Mouse (Mus musculus) spleen, embryonic (tissue): ENCODE measurements around the gene Kti12.

Source experiments
- CTCF ChIA-PET: fragments of 350-600 bp; sonication (Branson Sonifier 250); formaldehyde crosslinking; loops from one replicate; lab custom pipeline; 2022; lab: Charles Lee

Kti12 gene

GRCm38 (mm10) chr4:108866806-108867205 is 19.2 kb downstream of the Kti12 start:
- CTCF ChIA-PET, result no interaction called here

- CTCF ChIA-PET, result no interaction called here
Measured at GRCm38 (mm10) chr4:108869730-108870374, 22.3 kb downstream of the Kti12 start.

- CTCF ChIA-PET, result no interaction called here
Measured at GRCm38 (mm10) chr4:108873746-108874145, 26.2 kb downstream of the Kti12 start.

- CTCF ChIA-PET, result no interaction called here
Measured at GRCm38 (mm10) chr4:108877901-108878300, 30.3 kb downstream of the Kti12 start.

GRCm38 (mm10) chr4:108878963-108879822 is 31.6 kb downstream of the Kti12 start, which contains the start of gene Rab3b:
Gene Rab3b (plus strand): TSS chr4:108879063.
- CTCF ChIA-PET, result no interaction called here

GRCm38 (mm10) chr4:108883815-108884214 is 36.2 kb downstream of the Kti12 start:
- CTCF ChIA-PET, result no interaction called here

- CTCF ChIA-PET, result no interaction called here
Measured at GRCm38 (mm10) chr4:108887456-108887855, 39.9 kb downstream of the Kti12 start.

- CTCF ChIA-PET, result no interaction called here
Measured at GRCm38 (mm10) chr4:108890876-108891275, 43.3 kb downstream of the Kti12 start.
